18 mouse cellular contexts compared by ENCODE assay signal in genomic region chr1:39644333-39644732, GRCm38 (mm10). TPM values are rescaled to one million over a fixed set of nuclear protein-coding genes. Genes with fewer than 3 reads are reported as not detected.
A peak's percentile ranks its signal among the peaks of the same experiment; 100 is the strongest.
DNase-seq lines count a peak whose midpoint lies in the region; ATAC-seq and TF ChIP-seq lines count a peak whose summit lies in the region.
"Had no signal": no experiment of that assay in that cellular context is flagged by ENCODE, and none has a peak within 500 bp of the region (broad histone marks: within the 10 kb centered on the region; RNA-seq: fewer than 3 reads in every experiment).

No protein-coding gene starts in this region.

- H3K9ac ChIP-seq in liver, embryonic 13.5 days, result no peak overlapping the region
- H3K9ac ChIP-seq in liver, postnatal 0 days (replicated peaks), result no peak overlapping the region
- H3K9ac ChIP-seq: embryonic facial prominence, embryonic 12.5 days; forebrain, embryonic 13.5 days; forebrain, postnatal 0 days; heart, embryonic 13.5 days; hindbrain, embryonic 15.5 days had no signal

- H3K27ac ChIP-seq in liver, embryonic 13.5 days, result no peak overlapping the region
- H3K27ac ChIP-seq in liver, postnatal 0 days (ENCODE audit: low read depth), result no peak overlapping the region
- H3K27ac ChIP-seq: embryonic facial prominence, embryonic 12.5 days; forebrain, embryonic 13.5 days; heart, embryonic 13.5 days; hindbrain, embryonic 15.5 days had no signal

- TF ChIP-seq CTCF in liver, postnatal 0 days (IDR thresholded peaks at IDR 0.05; ENCODE audit: low read depth), result no peak

- no peaks in the 10 kb centered on the region for H3K36me3 ChIP-seq in liver, embryonic 13.5 days
- H3K36me3 ChIP-seq in liver, postnatal 0 days (replicated peaks; ENCODE audit: insufficient read depth, low read length), result no peaks in the 10 kb centered on the region
- H3K36me3 ChIP-seq: embryonic facial prominence, embryonic 12.5 days; heart, embryonic 13.5 days; hindbrain, embryonic 15.5 days had no signal

- no peak for ATAC-seq in liver, embryonic 13.5 days (ENCODE audit: low read depth)
- no peak for ATAC-seq in liver, postnatal 0 days
- ATAC-seq: forebrain, embryonic 13.5 days; forebrain, postnatal 0 days had no signal

- H3K4me3 ChIP-seq in liver, embryonic 13.5 days (replicated peaks), result no peak overlapping the region
- H3K4me3 ChIP-seq in liver, postnatal 0 days (ENCODE audit: low read depth, low read length), result no peak overlapping the region
- H3K4me3 ChIP-seq: embryonic facial prominence, embryonic 12.5 days; forebrain, embryonic 13.5 days; heart, embryonic 13.5 days; hindbrain, embryonic 15.5 days had no signal

- 32% methylated on average over 1 of the region's 1 CpGs for WGBS in liver, embryonic 13.5 days (ENCODE audit: insufficient replicate concordance)
- 39% methylated on average over 1 of the region's 1 CpGs for whole genome bisulfite sequencing in liver, postnatal 0 days (ENCODE audit: insufficient replicate concordance)

- peaks cover 21% of the 10 kb centered on the region for H3K27me3 ChIP-seq in liver, embryonic 13.5 days
- H3K27me3 ChIP-seq in liver, postnatal 0 days (ENCODE audit: insufficient read depth, low read length), result peaks cover 5% of the 10 kb centered on the region; the same call in 1 of the 2 replicates
- H3K27me3 ChIP-seq: hindbrain, embryonic 15.5 days had no signal

- TF ChIP-seq EP300 in liver, postnatal 0 days (IDR thresholded peaks at IDR 0.05; ENCODE audit: low read depth), result no peak

- H3K4me2 ChIP-seq in liver, embryonic 13.5 days, result peak overlapping the region; percentile 2; the same call in 1 of the 2 replicates
- no peak overlapping the region for H3K4me2 ChIP-seq in liver, postnatal 0 days (ENCODE audit: low read depth, low read length)
- H3K4me2 ChIP-seq: embryonic facial prominence, embryonic 12.5 days; forebrain, embryonic 13.5 days; heart, embryonic 13.5 days; hindbrain, embryonic 15.5 days had no signal

- H3K9me3 ChIP-seq in liver, embryonic 13.5 days (replicated peaks), result no peaks in the 10 kb centered on the region
- H3K9me3 ChIP-seq in liver, postnatal 0 days (ENCODE audit: low read length), result no peaks in the 10 kb centered on the region
- H3K9me3 ChIP-seq: embryonic facial prominence, embryonic 12.5 days; forebrain, embryonic 13.5 days; hindbrain, embryonic 15.5 days had no signal

- DNase-seq in cerebellum, postnatal 14 days, result peak; percentile 17 to 20
- DNase-seq in cerebellum, adult 18-20 months, result no peak
- no peak for DNase-seq in liver, embryonic 13.5 days
- no peak for DNase-seq in liver, postnatal 0 days
- DNase-seq in c-Kit-positive CD71-positive TER-119-positive erythroid progenitor cells, embryonic 14.5 days (ENCODE audit: low spot score), result peak; percentile 31
- DNase-seq in spleen, postnatal 4 days (ENCODE audit: low spot score in 2 of 2), result peak; percentile 42 to 62
- no peak for DNase-seq in kidney, postnatal 4 days
- DNase-seq: adrenal gland, postnatal 10 days; cerebellum, adult 2 months; cerebellum, postnatal 25 days; forebrain, postnatal 0 days; gastrocnemius, postnatal 14 days; heart, postnatal 36 days had no signal

- peaks cover 19% of the 10 kb centered on the region for H3K4me1 ChIP-seq in liver, embryonic 13.5 days (replicated peaks)
- H3K4me1 ChIP-seq in liver, postnatal 0 days (ENCODE audit: insufficient read depth), result no peaks in the 10 kb centered on the region
- H3K4me1 ChIP-seq: embryonic facial prominence, embryonic 12.5 days; heart, embryonic 13.5 days had no signal

RNA-seq across cellular contexts. Expression of gene Creg2, which starts 6.9 kb away (rescaled TPM):
- 0.02 and 0.03 TPM in 2 replicates for polyA plus RNA-seq in liver, embryonic 13.5 days (2015; fragmentation: Nextera tagmentation; extraction: Ambion mirVana)
- not detected in 2 replicates for polyA plus RNA-seq in liver, postnatal 0 days (2015; fragmentation: Nextera tagmentation; extraction: Ambion mirVana)
- polyA plus RNA-seq: C2C12; heart, embryonic 13.5 days had no signal

Comparison
In these comparisons a context has a peak if more than half of its experiments do, and no peak if none do; other contexts are left out.
1. DNase-seq: peak in cerebellum, postnatal 14 days (2 of 2), c-Kit-positive CD71-positive TER-119-positive erythroid progenitor cells, embryonic 14.5 days (single experiment) and spleen, postnatal 4 days (2 of 2); none in cerebellum, adult 18-20 months (0 of 2), liver, embryonic 13.5 days (single experiment), liver, postnatal 0 days (single experiment) and kidney, postnatal 4 days (0 of 2).